Mouse (Mus musculus) midbrain, embryonic 16.5 days (tissue): ENCODE data around the gene Sidt1. TPM values are rescaled to one million over a fixed set of nuclear protein-coding genes. Genes with fewer than 3 reads are reported as not detected.
A peak's percentile ranks its signal among the peaks of the same experiment; 100 is the strongest.

Experiments used
- ATAC-seq: fragments of 200-750 bp; cut with Nextera tagmentation; 2 replicates; pipeline ENCODE4 v1.8.0; 2017; ENCODE audit warnings: moderate TSS enrichment
- H3K27ac ChIP-seq: fragments of 300-500 bp; sonication (generic); 2 replicates; pipeline ENCODE4 v1.5.1; 2014; ENCODE audit warnings: mild to moderate bottlenecking, low read length, mixed read lengths
- H3K27me3 ChIP-seq: fragments of 300-500 bp; sonication (generic); 2 replicates; pipeline ENCODE4 v1.6.1; 2014; ENCODE audit warnings: low read depth, low read length, mixed read lengths; ENCODE audit not compliant: control insufficient read depth, insufficient read depth
- H3K36me3 ChIP-seq: fragments of 300-500 bp; sonication (generic); 2 replicates; pipeline ENCODE4 v1.6.1; 2014; ENCODE audit warnings: mild to moderate bottlenecking, low read length, moderate library complexity, mixed read lengths; ENCODE audit not compliant: control insufficient read depth, insufficient read depth
- H3K4me1 ChIP-seq: fragments of 300-500 bp; sonication (generic); 2 replicates; pipeline ENCODE4 v1.6.1; 2014; ENCODE audit warnings: mild to moderate bottlenecking, low read length, mixed read lengths; ENCODE audit not compliant: control insufficient read depth, insufficient read depth
- H3K4me2 ChIP-seq: fragments of 300-500 bp; sonication (generic); 2 replicates; pipeline ENCODE4 v1.6.1; 2014; ENCODE audit warnings: mild to moderate bottlenecking, low read length, mixed read lengths
- H3K4me3 ChIP-seq: fragments of 300-500 bp; sonication (generic); 2 replicates; pipeline ENCODE4 v1.5.1; 2014; ENCODE audit warnings: low read depth, mild to moderate bottlenecking, low read length, moderate library complexity, mixed read lengths
- H3K9ac ChIP-seq: fragments of 300-500 bp; sonication (generic); 2 replicates; pipeline ENCODE4 v1.6.1; 2014; ENCODE audit warnings: low read depth, low read length, mixed read lengths
- H3K9me3 ChIP-seq: fragments of 300-500 bp; sonication (generic); replicated peaks from 2 replicates; pipeline ENCODE4 v1.6.1; 2014; ENCODE audit warnings: mild to moderate bottlenecking, low read length, mixed read lengths; ENCODE audit not compliant: control insufficient read depth, poor library complexity, severe bottlenecking
- WGBS: fragments of 180-500 bp; shearing (Covaris S2); extraction: QIAGEN DNeasy Blood & Tissue Kit; methylation state at CpG from one replicate; pipeline ENCODE4 v1.1.7; 2014; 5-methylcytosine and 5-hydroxymethylcytosine counted together
- polyA plus RNA-seq: library from polyadenylated mRNA; unstranded; fragments of >200 nt; fragmentation: Nextera tagmentation; extraction: Ambion mirVana; gene quantifications from 2 replicates; pipeline ENCODE4 v1.2.1, GENCODE M21; 2015

Gene Sidt1
- polyA plus RNA-seq = 11.2 and 11.9 TPM in 2 replicates

DNA sequence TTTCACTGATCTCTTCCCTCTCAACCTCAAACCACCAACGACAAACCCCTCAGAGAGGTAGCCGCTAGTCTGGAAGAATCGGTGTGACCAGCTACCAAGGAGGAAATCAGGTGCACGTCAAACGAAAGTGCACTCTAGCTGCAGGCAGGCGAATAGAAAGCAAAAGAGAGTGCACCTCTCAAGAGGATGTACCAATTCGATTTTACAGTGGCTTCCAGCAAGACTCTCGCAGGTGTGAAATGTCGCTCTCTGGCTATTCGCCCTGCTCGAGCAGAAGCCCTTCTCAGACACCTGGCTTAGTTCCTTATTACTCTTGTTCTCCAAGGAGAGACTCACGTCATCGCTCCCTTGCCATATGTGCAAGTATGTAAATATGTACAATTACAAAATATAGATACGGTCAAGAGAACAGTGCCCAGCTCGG lies at the start of gene Sidt1:
Gene Sidt1, minus strand, starts transcription at position 336 of the 424 bp plus-strand sequence.
- peak within 1 kb of the TSS; percentile 98 for H3K4me2 ChIP-seq
- peaks cover 8% of the 10 kb centered on the region; the same call in 1 of the 2 replicates for H3K4me1 ChIP-seq
- ATAC-seq = no peak
- H3K27me3 ChIP-seq = peaks cover 6% of the 10 kb centered on the region; the same call in 1 of the 2 replicates
- no peaks in the 10 kb centered on the region for H3K36me3 ChIP-seq
- H3K9ac ChIP-seq = peak within 1 kb of the TSS; percentile 81
- no peaks in the 10 kb centered on the region for H3K9me3 ChIP-seq
- H3K27ac ChIP-seq = peak within 1 kb of the TSS; percentile 12; the same call in 1 of the 2 replicates
- peak within 1 kb of the TSS; percentile 75 for H3K4me3 ChIP-seq
- 5% methylated on average over 15 of the region's 15 CpGs for WGBS

DNA sequence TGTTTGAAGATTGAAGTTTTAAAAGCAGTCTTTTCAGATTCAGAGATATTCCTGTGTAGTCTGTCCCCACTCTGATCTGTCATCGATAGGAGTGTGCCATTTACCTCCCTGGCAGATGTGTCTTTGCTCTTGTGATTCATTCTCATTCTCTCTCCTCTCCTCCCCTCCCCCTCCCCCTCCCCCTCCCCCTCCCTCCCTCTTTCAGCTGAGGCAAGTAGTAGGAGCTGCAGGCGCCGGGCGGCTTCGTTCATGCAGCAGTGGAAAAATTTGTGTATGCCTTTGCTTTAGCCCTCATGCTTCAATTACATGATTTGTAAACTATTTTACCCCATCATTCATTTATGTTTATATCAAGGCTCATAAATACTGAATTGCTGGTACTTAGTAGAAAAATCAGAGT lies 48.6 kb upstream of the Sidt1 start:
- no peaks in the 10 kb centered on the region; the same call in 1 of the 2 replicates for H3K36me3 ChIP-seq
- 4% methylated on average over 4 of the region's 5 CpGs for WGBS
- ATAC-seq = no peak
- H3K4me3 ChIP-seq = no peak overlapping the region
- no peak overlapping the region for H3K27ac ChIP-seq
- H3K9ac ChIP-seq = no peak overlapping the region
- H3K4me1 ChIP-seq = no peaks in the 10 kb centered on the region
- H3K27me3 ChIP-seq = no peaks in the 10 kb centered on the region
- no peak overlapping the region for H3K4me2 ChIP-seq
- H3K9me3 ChIP-seq = no peaks in the 10 kb centered on the region

DNA sequence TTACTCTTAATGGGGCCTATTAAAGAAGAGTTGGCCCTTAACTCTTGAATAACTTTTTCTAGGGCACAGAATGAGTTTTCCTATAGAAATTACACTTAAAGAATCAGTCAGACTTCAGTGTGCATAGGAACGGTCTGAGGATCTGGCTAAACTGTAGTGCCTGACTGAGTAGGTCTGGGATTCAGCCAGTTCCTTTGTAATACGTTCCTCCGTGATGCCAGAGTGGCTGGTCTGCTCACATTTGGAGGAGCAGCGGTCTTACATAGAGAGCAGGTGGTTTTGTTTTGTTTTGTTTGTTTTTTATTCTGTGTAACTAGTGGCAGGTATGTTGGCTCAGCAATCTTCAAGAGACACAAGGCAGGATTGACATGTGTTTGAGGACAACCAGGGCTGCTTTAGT lies 47.0 kb upstream of the Sidt1 start:
- ATAC-seq = no peak
- WGBS = 56% methylated on average over 4 of the region's 4 CpGs

DNA sequence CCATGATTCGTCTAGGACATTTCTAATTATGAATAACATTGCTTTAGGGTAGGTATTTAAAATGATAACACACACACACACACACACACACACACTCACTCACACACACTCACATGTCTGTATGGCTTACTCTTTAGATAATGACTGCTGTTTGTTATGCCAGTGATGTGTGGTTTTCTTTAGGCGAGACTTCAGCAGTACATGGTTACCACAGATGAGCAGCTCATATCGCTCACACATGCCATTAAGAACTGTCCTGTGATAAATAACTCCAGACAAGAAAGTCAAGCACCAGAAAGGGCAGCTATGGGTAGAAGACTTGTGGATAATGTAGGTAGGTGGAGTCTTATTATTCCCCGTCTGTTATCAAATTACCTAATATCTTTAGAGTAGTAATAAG lies 42.5 kb upstream of the Sidt1 start:
- Histone ChIP-seq H3K36me3 (peaks cover 6% of the 10 kb centered on the region), H3K9ac (no peak overlapping the region), H3K4me3 (no peak overlapping the region), H3K4me2 (no peak overlapping the region), H3K27me3 (no peaks in the 10 kb centered on the region), H3K9me3 (no peaks in the 10 kb centered on the region), H3K4me1 (no peaks in the 10 kb centered on the region), H3K27ac (no peak overlapping the region)
- ATAC-seq = no peak
- 95% methylated on average over 4 of the region's 4 CpGs for WGBS

More for the DNA sequence above, 47.0 kb upstream of the Sidt1 start:
- no peak overlapping the region for H3K9ac ChIP-seq
- no peak overlapping the region for H3K4me2 ChIP-seq
- no peak overlapping the region for H3K27ac ChIP-seq
- no peaks in the 10 kb centered on the region for H3K4me1 ChIP-seq
- no peak overlapping the region for H3K4me3 ChIP-seq
- H3K36me3 ChIP-seq = no peaks in the 10 kb centered on the region; the same call in 1 of the 2 replicates
- no peaks in the 10 kb centered on the region for H3K27me3 ChIP-seq
- no peaks in the 10 kb centered on the region for H3K9me3 ChIP-seq

DNA sequence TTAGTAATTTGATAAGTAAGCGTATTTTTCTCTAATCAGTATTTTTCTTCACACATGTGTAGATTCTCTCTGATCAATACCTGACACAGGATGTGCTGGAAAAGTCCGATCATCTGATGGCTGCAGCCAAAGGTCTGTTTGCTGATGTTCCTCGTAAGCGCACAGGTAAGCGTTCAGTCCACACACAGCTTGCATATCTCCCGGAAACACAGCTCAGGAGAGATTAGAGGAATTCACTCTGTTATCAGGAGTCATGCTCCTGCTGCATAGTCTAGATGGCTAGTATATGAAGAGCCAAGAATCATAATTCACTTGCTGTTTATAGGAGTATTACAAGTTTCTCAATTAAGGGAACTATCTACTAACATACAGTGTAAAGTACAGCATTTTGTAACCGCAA lies 32.5 kb upstream of the Sidt1 start:
- peaks cover 6% of the 10 kb centered on the region for H3K36me3 ChIP-seq
- no peak overlapping the region for H3K4me2 ChIP-seq
- no peak for ATAC-seq
- H3K27ac ChIP-seq = no peak overlapping the region
- H3K9me3 ChIP-seq = no peaks in the 10 kb centered on the region
- H3K4me3 ChIP-seq = no peak overlapping the region
- no peaks in the 10 kb centered on the region for H3K27me3 ChIP-seq
- H3K9ac ChIP-seq = no peak overlapping the region
- 94% methylated on average over 7 of the region's 7 CpGs for WGBS
- no peaks in the 10 kb centered on the region for H3K4me1 ChIP-seq

DNA sequence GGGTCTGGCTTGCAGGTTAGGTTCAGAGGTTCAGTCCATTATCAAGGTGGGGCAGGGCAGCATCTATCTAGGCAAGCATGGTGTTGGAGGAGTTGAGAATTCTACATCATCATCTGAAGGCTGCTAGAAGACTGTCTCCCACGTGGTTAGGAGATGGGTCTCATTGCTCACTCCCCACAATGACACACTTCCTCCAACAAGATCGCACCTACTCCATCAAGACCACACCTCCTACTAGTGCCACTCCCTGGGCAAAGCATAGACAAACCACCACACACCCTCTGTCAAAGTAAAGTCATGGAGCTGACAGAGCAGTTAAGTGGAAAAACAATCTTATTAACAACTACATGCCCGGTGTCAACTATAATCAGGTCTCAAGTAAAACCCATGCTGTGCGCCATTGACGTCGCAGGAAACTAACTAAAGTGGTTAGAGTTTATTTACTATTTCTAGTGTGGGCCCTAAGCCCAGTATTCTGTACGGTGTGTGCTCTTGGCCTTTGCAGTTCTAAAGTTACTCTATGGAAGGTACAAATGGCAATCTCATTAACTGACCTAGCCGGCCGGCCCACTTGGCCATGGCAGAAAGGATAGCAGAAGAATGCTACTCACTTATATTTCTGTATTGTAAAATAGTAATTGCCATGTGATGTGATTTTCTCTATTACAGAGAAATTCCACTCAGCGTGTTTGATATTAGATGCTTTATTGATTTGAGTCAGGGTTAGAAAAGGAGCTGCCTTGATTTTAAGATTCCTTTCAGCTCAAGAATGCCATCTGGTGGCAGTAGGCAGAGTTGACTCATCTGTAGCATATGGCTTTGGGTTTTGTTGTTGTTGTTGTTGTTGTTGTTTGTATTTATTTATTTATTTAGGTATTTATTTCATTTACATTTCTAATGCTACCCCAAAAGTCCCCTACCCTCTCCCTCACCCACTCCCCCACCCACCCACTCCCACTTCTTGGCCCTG lies 29.2 kb upstream of the Sidt1 start:
- 87% methylated on average over 10 of the region's 10 CpGs for WGBS
- Histone ChIP-seq H3K27me3 (no peaks in the 10 kb centered on the region), H3K27ac (no peak overlapping the region), H3K9me3 (no peaks in the 10 kb centered on the region), H3K4me2 (no peak overlapping the region), H3K36me3 (peaks cover 2% of the 10 kb centered on the region; the same call in 1 of the 2 replicates), H3K4me3 (no peak overlapping the region), H3K9ac (no peak overlapping the region), H3K4me1 (no peaks in the 10 kb centered on the region)
- ATAC-seq = no peak

DNA sequence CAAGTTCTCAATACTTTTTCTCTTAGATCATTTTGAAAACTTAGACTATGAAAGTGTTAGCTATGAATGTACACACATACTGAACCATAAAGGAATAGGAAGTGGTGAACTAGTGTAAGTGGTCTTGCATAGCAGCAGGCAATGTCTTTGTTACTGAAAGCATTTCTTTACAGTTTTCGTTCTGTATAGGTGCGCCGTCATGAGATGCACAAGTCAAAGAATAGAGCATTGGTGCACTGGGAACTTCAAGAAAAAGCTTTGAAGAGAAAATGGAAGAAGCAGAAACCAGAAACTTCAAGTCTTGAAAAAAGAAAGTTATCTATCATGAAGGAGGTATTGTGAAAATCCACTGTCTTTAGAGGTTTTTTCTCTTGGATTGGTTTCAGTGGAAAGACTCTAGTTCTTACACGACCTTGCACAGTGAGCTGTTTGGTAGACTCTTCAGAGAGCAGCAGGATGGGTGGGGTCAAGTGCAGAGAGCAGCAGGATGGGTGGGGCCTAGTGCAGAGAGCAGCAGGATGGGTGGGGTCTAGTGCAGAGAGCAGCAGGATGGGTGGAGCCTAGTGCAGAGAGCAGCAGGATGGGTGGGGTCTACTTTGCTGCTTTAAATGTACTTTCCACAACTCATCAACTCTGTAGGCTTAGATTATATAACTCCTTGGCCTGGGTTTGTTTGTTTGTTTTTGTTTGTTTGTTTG lies 24.7 kb upstream of the Sidt1 start:
- Histone ChIP-seq H3K4me1 (no peaks in the 10 kb centered on the region), H3K9me3 (no peaks in the 10 kb centered on the region), H3K4me2 (no peak overlapping the region), H3K27ac (no peak overlapping the region), H3K27me3 (no peaks in the 10 kb centered on the region), H3K9ac (no peak overlapping the region), H3K4me3 (no peak overlapping the region), H3K36me3 (no peaks in the 10 kb centered on the region)
- WGBS = 78% methylated on average over 4 of the region's 4 CpGs
- ATAC-seq = no peak

DNA sequence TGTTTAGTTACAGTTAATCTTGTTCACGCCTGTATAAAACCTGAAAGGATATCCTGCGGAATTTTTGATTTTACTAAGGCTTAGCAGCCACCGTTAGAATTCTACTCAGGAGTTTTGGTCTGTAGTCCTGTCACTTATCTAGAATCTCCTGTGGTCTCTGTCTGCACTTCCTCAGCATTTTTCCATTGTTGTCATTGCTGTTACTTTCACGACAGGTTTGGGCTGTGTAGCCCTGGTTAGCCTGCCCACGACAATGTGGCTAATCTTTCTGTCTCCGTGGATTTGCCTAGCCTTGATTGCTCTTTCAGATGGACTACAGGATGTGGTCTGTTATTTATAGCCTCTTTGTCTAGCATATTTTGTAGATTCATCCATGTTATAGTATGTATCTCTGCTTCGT lies 23.3 kb upstream of the Sidt1 start:
- Histone ChIP-seq H3K4me2 (no peak overlapping the region), H3K27me3 (no peaks in the 10 kb centered on the region), H3K4me1 (no peaks in the 10 kb centered on the region), H3K36me3 (no peaks in the 10 kb centered on the region), H3K9ac (no peak overlapping the region), H3K9me3 (no peaks in the 10 kb centered on the region), H3K4me3 (no peak overlapping the region), H3K27ac (no peak overlapping the region)
- no peak for ATAC-seq
- 81% methylated on average over 7 of the region's 7 CpGs for WGBS
